Mouse (Mus musculus) E14TG2a.4 (cell line): ENCODE results near the gene Tipin.

Source experiments
- CTCF ChIP-seq: conservative IDR thresholded peaks from 2 replicates; pipeline ENCODE4 v1.5.1; 2014; ENCODE audit warnings: low read length
- POU5F1 ChIP-seq: IDR thresholded peaks from 2 replicates; pipeline ENCODE4 v1.6.1; 2014; ENCODE audit warnings: low read length, borderline replicate concordance

GRCm38 (mm10) chr9:64249371-64249770, 32.0 kb upstream of the Tipin start:
- TF ChIP-seq CTCF = no peak
- no peak for TF ChIP-seq POU5F1
